Mouse (Mus musculus) natural killer cell, adult 2 months (primary cell): ENCODE results near the gene Atg7.
A peak's percentile ranks its signal among the peaks of the same experiment; 100 is the strongest.
"Not testable (repeated sequence)": the region's sequence is repeated elsewhere in the genome, so short reads cannot be mapped to it uniquely, and the experiment has no call there.

Experiments
- DNase-seq, 2 experiments: peaks; one replicate each; pipeline ENCODE4 v3.0.0; 2022; ENCODE audit warnings: low spot score in 2 of 2

Gene Atg7

DNA sequence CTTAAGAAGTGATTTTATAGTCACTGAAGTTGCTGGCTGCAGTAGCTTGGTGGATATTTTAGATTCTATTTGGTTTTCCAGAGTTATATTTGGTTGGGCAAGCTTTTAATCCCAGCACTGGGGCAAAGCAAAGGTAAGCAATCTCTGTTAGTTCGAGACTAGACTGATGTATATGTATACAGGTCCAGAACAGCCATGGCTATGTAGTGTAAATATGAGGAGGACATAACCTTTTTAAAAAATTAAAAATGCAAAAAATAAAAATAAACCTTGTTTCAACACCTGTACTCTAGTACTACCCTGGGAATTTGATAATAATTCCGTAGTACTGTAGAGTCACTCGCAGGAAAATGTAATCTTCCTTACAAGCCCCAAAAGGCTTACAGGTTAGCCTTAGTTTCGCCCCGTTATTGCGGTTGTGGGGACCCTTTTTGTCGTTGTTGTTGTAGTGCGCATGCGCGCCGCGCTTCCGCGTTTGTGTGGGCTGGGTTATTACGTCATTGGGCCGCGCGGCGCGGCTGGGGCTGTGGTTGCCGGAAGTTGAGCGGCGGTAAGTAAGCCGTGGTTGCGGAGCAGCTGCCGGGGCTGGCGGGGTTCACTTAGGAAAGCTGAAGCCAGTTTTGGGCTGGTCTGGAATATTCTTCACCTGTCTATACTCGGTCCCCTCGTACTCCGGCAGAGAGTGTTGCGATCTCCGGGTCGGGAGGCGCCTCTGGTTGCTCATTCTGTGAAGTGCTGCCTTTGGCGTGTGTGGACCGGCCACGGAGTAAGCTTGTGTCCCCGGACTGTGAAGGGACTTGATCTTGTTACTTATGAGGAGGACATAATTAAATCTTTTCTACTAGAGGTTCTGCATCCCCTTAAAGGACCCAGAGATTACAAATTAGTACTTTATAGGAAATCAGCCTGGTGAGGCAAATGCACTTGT lies at the start of gene Atg7:
Gene Atg7, plus strand, starts transcription at position 497 of the 928 bp plus-strand sequence.
- peak; percentile 89 to 93 for DNase-seq

DNA sequence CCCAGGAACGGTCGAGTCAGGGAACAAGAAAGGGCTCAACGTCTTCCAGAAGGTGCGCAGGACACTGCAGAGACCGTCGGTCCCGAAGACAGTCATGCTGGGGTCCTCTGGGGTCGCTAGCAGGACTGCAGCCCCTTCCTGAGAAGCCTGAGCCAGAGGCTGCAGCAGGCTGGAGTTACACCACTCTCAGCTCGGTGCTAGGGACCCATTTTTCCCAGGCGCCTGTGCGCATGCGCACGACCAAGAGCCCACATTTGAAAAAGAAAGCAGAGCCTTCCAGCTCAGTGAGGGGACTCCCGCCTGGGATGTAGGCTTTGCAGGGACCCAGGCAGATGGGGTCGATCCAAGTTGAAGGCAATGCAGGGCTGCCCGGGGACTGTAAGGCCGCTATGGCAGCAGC lies 28.8 kb upstream of the Atg7 start:
- DNase-seq: not testable (repeated sequence)

DNA sequence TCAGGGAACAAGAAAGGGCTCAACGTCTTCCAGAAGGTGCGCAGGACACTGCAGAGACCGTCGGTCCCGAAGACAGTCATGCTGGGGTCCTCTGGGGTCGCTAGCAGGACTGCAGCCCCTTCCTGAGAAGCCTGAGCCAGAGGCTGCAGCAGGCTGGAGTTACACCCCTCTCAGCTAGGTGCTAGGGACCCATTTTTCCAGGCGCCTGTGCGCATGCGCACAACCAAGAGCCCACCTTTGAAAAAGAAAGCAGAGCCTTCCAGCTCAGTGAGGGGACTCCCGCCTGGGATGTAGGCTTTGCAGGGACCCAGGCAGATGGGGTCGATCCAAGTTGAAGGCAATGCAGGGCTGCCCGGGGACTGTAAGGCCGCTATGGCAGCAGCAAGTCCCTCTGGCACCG lies 9.0 kb upstream of the Atg7 start:
- DNase-seq: not testable (repeated sequence)

DNA sequence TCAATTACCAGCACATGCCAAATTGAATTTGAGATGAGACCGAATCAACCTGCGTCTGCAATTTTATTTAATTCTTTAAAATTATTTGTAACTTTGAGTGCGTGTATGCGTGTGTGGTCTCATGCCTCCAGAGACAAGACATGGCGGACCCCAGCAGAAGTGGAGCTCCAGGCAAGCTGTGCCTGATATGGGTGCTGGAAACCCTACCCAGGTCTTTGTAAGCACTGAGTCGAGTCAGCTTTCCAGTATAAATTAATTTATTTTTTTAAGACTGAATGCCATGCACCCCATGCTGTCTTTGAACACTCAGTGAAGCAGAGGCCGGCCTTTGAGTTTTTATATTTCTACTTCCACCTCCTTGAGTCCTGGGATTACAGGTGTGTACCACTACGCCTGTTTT lies 819 bp downstream of the Atg7 start:
- DNase-seq: no peak

DNA sequence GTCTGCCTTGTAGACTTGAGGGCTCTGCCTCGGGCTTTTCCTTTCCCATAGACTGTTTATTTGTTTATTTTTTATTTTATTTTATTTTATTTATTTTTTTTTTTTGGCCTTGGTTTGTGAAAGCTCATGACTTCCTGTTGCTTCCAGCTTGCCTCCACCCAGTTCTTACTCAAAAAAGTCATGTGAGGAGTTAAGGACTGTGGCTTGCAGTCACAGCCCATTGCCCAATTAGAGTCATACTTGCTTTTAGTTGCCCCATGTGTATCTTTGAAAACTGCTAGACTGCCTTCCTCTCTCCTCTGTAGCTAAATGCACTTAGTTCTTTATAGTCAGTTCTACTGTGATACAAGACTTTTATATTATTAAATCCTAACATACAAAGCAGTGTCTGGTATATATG lies 1.6 kb downstream of the Atg7 start:
- peak in 1 of 2 experiments; percentile 23 for DNase-seq

DNA sequence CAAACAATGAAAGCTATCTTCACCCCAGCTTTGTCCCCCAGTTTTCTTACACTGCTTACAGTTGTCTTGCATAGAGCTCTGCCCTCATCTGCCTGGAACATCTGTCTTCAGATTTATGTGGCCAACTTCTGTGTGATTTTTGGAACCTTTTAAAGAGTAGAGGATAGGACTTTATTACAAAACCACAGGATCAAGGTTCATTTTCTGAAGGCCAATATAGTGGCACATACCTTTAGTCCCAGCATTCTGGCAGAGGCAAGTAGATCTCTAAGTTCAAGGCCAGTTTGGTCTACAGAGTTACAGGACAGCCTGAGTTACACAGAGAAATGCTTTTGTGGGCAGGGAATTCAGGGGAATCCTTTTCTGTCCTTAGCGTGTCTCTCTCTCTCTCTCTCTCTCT lies 3.3 kb downstream of the Atg7 start:
- DNase-seq: no peak

DNA sequence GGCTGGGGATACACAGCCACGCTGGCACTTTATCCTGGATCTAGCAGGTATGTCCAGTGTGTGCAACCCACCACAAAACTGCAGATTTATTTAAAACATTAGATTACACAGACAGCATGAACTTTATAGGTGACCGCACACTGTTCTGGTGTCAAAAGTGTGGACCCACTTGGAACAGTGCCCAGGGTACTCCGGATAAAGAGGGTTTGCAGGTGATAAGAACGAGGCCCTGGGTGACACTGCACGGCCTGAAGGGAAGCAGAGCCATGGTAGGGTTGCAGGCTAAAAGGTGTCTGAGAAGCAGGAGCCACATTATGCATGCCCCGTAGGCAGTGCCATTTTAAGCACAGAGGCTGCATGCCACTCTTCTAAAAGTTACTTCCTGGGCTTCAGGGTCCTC lies 4.1 kb downstream of the Atg7 start:
- DNase-seq: no peak

DNA sequence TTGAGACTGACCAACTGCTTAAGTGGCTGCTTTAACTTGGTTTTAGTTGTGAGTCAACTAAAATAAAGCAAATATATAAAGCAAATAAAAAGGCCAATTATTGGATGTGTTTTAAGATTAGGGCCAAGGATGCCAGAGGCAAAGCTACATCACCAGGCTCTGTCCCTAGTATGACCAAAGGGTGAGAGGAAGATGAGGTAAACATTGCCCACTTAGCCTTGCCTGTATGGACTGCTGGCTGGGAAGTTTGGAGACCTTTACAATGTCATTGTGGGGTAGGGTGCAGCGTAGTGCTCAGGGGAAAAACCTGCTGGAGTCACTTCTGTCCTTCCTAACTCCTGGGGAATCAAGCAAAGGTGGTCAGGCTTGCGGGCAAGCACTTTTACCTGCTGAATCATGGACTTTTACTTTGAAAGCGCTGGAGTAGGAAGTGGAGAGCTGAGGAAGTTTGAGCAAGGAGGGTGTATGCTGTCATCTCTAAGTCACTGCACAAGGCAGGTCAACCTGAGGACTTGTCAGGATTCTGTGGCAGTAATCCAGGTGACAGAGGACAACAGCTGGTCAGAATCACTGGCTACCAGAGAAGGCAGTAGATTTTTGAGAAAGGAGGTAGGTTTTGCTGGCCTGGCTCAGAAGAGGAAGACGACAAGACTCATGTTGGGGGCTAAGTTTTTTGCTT lies 5.6 kb downstream of the Atg7 start:
- DNase-seq: no peak

DNA sequence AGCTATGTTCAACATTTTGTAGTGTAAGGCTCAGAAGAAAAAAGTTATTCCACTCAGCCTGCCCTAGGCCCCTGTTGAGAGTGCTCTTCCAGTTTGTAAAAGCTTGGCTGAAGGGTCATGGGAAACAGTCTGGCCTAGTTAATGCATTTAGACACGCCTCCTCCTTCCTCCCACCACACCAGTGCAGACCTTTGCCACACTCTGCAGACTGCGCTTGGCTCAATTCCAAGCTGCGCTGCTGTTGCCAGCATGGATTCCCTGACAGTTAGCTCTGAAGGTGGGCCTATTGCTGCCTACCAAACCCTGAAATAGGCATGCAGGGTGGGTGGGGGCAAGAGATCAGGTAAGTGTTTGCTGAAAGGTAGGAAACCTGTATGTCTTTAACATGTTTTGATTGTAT lies 9.3 kb downstream of the Atg7 start:
- DNase-seq: no peak

DNA sequence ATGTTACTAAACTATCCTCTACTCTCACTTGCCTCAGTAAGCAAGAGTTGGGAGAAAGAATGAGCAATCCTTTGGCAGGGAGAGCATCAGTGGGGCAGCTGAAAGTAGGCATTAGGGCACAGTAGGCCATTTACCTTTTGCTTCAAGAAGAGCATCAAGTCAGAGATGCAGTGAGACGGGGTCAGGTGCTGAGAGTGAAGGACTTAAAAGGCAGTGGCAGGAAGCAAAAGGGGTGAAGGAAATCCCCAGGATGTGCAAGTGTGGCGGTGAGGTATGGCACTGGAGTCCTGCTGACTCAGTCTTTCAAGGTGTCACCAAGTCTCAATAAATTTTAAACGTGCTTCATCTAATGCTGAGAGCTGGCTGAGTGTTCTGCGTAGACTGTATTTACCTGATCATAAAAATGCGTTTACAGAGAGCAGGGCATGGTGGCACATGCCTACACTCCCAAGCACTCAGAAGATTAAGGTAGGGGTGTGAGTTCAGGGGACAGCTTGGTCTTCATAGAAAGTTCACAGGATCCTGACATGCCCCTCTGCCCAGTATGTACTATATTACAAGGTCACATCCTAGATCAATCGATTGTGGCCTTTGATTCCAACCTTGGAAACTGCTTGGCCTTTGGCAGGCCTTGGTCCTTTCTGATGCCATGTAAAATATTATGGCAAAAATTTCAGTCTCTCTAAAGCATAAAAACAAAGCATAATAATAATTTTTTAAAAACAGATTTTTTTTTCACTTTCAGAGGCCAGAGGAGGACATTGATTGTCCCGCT lies 14.1 kb downstream of the Atg7 start:
- no peak for DNase-seq

DNA sequence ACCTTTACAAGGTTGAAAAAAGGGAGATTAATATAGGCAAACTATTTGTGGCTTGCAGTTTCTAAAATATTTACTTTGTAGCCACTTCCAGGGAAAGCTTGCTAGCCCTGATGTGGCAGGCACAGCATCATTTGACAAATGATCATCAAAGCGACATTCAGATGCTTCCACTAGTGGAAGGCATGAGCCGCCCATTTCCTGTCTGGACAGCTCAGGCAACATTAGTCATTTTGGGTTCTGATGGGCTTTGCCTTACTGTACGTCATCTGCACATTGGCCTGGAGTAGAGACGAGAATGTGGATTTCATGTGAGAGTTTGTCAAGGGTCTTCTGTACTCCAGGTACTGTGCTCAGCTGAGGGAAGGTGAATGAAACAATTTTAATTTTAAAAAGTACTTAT lies 14.9 kb downstream of the Atg7 start:
- DNase-seq: no peak

DNA sequence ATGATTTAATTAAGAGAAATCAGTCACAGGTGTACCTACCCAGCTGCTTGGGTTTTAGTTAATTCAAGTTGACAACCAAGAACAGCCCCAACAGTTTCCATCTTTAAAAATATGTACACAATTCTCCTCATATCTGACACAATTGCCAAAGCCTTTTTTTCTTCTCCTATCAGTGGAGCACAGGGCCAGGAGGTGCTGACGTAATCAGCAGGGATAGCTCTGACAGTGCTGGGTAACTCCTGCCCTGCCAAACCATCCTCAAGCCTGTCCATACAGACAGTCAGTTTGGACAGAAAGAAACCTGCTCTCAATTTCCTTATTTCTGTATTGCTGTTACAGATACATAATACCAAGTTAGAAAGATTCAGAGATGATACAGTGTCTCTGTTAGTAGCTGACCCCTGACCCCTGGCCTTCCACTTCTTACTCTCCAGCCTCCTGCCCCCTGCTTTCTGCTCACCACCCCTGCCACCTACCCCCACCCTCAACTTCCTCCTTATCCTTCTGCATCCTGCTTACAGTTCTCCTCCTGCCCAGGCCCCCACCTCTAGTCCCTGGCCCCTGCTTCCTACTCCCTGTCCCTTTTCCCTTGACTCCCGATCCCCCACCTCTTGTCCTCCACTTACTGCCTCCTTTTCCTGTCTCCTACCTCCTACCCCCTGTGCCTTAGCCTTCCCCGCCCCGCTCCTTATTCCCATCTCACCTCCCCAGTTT lies 16.5 kb downstream of the Atg7 start:
- DNase-seq: no peak

DNA sequence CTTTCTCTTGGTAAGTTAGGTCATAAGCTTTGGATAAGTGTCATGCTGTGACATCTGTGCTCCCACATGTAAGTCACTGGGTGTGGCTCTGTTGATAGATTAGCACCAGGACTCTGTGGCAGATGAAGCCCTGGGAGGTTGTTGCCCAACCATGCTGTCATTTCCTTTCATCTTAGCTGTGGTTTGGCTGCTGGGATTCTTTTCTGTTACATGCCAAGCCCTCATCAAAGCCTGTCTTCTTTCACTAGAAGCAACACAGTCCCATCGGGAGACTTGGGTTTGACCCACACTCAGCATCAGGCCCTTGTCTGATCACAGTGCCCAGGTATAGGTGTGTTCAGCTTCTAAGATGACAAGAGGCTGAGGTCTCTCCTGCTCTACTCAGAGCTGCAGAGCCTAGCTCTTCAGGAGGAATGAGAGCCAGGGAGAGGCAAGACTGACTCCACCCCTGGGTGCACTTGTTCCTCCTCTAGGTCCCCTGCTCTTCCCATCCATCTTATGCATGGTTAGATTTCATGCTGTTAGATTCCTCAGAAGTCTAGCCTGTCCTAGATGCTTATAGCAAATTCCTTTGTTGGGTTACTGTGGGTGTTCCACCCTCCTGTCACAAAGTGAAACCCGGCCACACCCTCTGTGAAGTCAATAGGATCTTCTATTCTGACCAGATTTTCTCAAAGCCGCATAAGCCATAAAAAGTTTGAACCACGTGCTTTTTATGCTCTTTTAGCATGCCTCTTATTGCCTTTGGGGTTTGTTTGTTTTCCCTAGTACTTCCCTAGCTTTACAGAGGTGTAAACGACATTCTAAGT lies 17.3 kb downstream of the Atg7 start:
- peak; percentile 38 to 46 for DNase-seq

DNA sequence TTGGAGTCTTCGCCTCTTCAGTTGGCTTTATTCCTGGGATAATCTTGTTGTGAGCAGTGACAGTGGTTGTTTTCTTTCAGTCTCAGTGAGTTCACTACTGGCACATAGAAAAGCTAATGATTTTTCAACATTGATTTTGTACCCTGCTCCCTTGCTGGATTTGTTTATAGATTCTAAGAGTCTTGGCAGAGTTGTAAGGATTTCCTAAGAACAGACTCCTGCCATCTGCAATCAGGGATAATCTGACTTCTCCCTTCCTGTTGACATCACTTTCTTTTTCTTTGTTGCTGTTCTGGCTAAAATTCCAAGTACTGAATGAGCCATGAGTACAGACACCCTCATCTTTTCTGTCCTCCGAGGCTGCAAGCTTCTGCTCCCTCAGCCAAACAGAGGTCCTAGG lies 20.8 kb downstream of the Atg7 start:
- no peak for DNase-seq

DNA sequence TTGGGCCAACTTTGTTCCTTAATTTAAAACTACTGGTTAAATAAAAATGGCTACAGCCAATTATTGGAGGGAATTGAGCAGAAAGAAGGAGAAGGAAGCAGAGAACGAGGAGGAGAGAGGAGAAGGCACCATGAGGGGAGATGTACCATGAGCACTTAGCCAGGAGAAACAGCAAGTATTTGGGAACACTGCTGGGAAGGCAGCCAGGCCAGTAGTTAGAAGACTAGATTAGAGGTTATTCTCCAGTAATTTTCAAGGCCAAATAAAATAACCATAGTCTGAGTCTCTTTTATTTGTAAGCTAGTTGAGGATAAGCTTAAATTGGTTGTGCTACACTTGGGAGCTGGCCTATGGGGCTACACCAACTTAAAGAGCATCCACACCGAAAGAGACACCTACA lies 21.8 kb downstream of the Atg7 start:
- DNase-seq: no peak

DNA sequence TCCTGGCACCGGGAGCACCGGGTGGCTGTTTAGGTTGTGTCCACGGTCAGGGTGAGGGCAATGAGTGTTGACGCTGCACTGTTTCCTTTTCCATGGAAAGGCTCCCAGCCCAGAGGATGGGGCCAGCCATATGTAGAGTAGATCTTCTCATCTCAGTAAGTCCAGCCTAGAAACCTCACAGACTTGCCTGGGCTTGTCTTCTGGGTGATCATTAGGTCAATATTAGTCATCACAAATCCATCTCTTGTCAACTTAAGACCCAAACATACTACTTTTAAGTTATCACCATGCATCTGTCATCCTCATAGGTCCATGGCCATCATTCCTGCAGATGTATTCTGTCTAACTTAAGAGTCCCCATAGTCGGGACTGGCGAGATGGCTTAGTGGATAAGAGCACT lies 24.6 kb downstream of the Atg7 start:
- DNase-seq: no peak

DNA sequence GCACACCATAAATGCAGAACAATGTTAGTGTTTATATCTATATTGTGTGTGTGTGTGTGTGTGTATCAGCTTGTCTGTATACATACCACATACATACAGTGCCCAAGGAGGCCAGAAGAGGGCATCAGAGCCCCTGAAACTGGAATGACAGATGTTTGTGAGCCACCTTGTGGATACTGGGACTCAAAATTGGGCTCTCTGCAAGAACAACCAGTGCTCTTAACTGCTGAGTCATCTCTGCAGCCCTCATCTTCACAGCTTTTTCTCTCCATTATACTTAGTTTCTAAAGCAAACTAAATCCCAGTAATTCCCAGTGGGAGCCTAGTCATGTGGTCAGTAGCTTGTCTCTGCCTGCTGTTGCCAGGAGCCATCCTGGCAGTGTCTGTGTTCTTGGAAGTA lies 31.9 kb downstream of the Atg7 start:
- no peak for DNase-seq

DNA sequence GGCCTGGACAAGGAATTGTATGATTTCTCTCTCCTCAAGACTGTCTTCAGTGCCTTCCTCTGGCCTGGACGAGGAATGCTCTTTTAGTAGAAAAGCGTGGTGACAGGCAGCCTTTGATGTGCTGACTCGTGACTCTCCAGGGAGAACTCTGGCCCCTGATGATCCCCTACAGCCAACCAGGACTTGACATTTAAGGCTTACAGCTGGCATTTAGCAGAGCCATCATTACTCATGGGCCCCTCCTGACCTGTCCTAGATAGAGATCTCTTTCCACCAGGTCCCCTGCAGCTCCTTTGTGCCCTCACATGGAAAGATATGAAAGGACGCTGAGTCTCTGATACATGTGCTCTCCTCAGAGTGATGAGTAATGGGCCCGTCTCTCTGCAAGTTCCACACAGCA lies 33.2 kb downstream of the Atg7 start:
- no peak for DNase-seq

DNA sequence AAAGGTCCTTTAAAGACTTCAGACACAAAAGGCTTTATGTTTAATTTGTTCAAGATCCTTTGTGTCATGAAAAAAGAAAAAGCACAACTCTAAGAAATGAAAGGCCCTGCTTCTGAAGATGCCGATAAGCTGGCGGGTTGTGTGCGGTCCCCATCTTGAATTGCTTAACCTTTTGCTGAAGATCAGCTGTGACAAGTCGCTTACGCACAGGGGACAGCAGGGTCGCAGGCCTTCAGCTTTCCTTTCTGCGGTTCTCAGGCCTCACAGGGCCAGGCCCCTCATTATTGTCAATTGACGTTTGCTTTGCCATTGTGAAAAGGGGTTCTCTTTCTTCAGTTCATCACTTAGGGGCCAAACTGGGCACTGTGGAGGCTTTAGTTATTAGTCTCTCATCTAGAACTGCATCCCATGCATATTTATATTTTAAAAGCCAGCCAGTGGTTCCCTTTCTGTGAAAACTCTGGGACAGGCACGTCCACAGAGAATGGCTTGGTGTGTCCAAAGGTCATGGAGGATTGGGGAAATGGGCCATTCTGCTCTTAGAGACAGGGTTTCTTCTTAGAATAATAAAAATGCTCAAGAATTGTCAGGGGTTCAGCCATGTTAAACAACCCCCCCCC lies 39.3 kb downstream of the Atg7 start:
- no peak for DNase-seq

DNA sequence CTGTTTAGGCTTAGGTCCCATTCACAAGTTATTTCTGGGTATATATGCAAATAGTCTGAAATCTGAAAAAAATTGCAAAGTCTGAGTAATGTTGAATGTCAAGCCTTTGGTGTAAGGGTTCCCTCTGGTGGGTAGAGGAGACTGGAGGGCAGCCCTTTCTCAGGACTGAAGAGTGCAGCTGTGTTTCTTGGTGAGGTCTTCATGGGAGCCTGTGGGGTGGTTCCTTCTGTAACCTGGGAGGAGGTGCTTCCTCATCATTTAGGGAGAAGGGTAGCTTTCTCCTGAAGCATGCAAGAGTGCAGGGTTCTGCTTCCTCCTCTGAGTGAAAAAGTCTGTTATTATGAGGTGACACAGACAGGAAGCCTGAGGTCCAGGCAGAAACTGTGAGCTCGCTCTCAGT lies 40.8 kb downstream of the Atg7 start:
- no peak for DNase-seq

DNA sequence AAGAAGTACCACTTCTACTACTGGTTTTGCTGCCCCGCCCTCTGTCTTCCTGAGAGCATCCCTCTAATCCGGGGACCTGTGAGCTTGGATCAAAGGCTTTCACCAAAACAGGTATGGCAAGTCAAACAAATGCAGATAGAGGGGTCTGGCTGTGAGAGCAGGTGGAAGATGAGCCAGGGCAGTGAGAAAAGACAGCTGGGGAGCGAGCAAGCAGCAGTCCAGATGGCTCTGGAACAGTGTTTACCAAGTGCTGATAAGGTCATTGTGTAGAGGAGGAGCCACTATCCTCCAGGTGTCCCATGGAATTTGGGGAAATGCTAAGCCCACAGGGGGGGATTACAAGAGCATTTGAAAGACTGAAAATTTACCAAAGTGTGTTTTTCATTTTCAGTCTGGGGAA lies 41.5 kb downstream of the Atg7 start:
- DNase-seq: no peak
